Mouse (Mus musculus): ENCODE measurements at regions not wholly inside any gene's neighbourhood (a gene's known extent, or its start where the extent isn't known, plus 50 kb on each side); places are given as distances from the start of the nearest gene placed in this dataset.
"Not testable (repeated sequence)": the region's sequence is repeated elsewhere in the genome, so short reads cannot be mapped to it uniquely, and the experiment has no call there.

- not testable (repeated sequence) for TF ChIP-seq CTCF (IDR thresholded peaks at IDR 0.05; ENCODE audit: insufficient read depth, low read length); POLR2A (IDR thresholded peaks at IDR 0.05; ENCODE audit: borderline replicate concordance, extremely low read depth, low read depth, low read length)
Observed at GRCm38 (mm10) chr14:73441206-73441950, 56.3 kb upstream of the Itm2b start.
